Mouse (Mus musculus) lung, adult 18-20 months (tissue): ENCODE measurements at regions not wholly inside any gene's neighbourhood (a gene's known extent, or its start where the extent isn't known, plus 50 kb on each side); places are given as distances from the start of the nearest gene placed in this dataset.
"Not testable (repeated sequence)": the region's sequence is repeated elsewhere in the genome, so short reads cannot be mapped to it uniquely, and the experiment has no call there.

Source experiments
- DNase-seq, 2 experiments: peaks; one replicate each; pipeline ENCODE4 v3.0.0; 2022; ENCODE audit warnings: mixed read lengths in 2 of 2

DNA sequence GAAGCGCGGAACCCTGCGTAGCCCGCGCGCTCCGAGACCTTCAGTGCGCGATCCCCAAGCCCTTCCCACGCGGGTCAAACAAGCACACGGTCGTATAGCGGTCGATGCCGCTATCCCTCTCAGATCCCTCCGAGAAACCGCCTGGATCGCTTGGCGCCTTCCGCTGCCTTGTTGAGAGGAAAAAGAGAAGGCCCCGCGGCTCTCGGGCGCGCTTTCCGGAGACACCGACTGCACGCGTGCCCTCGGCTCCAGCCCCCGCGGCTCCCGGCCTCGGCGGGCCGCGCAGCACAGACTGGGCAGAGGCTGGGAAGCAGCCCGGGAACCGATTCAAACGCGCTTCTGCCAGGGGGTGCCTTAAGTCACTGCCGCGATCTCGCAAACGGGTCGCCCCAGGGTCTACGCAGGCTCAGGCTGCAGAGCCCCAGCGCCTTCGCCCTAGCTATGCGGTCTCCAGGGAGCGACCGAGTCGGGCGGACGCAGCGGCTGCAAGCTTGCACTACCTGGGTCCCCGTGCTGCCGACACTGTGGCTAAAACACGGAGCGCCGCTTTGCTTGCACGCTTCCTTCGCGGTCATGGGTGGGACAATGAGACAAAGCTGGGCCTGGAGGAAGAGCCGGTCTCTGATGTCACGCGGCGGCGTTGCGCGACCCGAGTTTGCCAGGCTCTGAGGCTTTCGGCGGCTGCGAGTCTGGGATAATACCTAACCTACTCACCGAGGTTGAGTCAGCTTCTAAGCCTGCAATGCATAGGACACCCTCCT is 87.3 kb downstream of the Crisp4 start:
- DNase-seq = no peak

- DNase-seq = no peak
Observed at GRCm38 (mm10) chr1:18057646-18058210, 88.0 kb downstream of the Crisp4 start.

DNA sequence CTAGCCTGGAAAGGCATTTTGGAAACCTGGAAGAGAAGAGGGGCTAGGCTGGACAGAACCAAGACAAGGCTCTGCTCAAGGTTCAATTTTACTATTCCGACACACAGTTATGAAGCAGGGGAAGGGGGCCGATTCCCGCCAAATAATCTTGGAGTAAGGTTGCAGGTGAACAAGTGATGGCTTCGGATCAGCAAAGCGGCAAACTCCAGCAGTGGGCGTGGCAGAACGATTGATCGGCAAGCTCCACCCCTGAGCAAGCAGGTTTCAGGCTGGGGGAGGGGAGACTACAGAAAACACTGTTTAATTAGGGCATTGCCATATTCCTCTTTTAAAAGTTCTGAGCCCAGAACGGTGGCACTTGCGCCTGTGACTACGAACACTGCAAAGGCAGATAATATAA is 88.7 kb downstream of the Crisp4 start:
- DNase-seq = not testable (repeated sequence)

GRCm38 (mm10) chr1:18030226-18030625 is 115.5 kb downstream of the Crisp4 start:
- no peak for DNase-seq

- DNase-seq = not testable (repeated sequence)
Observed at GRCm38 (mm10) chr1:18012941-18013340, 132.8 kb downstream of the Crisp4 start.

DNA sequence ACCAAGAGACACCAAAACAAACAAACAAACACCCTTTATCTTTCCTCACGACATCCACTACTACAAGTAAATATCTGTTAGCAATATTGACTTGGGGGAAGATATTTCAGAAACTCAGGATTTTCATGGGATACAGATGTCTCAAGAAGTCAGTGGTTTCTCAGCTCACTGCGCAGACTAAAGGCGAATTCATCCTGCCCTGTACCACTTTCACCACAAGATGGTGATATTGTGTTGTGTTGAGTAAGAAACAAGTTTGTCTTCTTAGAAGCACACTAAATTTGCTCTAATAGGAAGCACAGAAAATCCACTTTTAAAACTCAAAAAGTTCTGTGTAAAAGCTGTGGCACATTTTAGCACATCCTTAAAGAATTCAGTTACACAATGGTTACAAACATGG is 165.1 kb downstream of the Crisp4 start:
- DNase-seq = no peak

DNA sequence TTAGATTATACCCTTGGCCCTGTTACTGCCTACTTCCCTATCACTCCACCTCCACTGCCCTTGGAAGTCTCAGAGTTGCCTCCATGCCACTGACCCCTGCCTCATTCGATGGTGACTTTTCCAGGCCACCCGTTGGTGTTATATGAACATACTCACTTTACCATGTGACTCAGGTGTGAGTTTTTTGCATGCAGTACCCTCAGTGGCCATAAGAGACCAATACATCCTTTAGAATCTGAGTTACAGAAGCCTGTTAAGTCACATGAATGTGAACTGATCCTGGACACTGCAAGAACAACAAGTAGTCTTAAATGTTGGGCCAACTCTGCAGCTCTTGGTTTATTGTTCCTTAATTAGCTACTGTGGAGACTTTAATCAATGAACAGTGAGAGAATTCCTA is 167.6 kb downstream of the Crisp4 start:
- no peak for DNase-seq

DNA sequence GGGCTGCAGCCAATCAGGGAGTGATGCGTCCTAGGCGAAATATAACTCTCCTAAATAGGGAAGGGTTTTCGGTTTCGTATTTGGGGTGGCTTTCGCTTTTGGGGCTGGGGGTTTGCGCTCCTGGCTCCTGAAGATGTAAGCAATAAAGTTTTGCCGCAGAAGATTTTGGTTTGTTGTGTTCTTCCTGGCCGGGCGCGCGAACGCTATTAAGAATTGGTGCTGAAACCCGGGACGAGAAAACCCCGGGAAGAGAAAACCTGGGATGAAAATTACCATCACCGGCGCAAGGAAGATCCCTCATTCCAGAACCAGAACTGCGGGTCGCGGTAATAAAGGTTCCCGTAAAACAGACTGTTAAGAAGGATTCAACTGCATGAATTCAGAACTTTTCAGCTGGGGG is 188.8 kb downstream of the Crisp4 start:
- DNase-seq = peak in 1 of 2 experiments; percentile 4

DNA sequence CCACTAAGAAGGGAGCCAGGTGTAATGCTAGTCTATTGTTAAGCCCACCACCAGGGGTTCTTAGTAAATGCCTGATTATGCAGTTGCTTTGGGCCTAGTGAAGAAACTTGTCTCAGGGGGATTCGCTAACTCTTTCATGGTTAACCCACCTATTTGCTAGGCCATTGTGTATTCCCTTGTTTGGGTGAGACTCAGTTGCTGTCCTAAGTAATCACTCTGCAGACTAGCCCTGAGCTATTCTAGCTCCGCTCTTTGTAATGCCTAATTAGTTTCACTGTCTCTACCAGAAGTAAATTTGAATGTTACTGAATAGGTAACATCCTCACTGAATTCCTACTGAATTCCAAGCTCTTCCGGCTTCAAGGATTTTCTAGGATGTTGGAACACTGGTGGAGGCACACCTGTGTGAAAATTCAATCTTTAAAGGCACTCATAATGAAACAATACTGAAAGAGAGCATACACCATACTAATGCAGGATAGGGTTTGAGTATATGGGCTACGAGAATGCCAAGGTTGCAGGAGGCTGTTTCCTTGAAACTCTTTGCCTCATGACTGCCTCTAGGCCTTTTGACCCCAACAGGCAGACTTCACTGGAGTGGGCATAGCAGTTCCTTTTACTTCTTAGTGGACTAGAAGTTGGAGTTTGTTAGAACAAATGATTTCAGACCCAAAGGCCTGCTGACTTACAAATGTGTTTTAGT is 213.4 kb downstream of the Crisp4 start:
- not testable (repeated sequence) for DNase-seq
